Mouse (Mus musculus) kidney, adult 18-20 months (tissue): ENCODE data around the gene Trmu.
"Not testable (repeated sequence)": the region's sequence is repeated elsewhere in the genome, so short reads cannot be mapped to it uniquely, and the experiment has no call there.

Experiments
- DNase-seq: peaks from one replicate; pipeline ENCODE4 v3.0.0; 2021

The Trmu gene

GRCm38 (mm10) chr15:85878848-85879497 is at the start of gene Trmu:
TSS of gene Trmu (plus strand) at chr15:85879312.
- DNase-seq: peak; percentile 93

GRCm38 (mm10) chr15:85829470-85829869 is 49.6 kb upstream of the Trmu start:
- DNase-seq: no peak

- DNase-seq: peak; percentile 90
Observed at GRCm38 (mm10) chr15:85831954-85832590, 47.0 kb upstream of the Trmu start, which contains the start of gene Ttc38. TSS of gene Ttc38 (plus strand) at chr15:85832306.

DNA sequence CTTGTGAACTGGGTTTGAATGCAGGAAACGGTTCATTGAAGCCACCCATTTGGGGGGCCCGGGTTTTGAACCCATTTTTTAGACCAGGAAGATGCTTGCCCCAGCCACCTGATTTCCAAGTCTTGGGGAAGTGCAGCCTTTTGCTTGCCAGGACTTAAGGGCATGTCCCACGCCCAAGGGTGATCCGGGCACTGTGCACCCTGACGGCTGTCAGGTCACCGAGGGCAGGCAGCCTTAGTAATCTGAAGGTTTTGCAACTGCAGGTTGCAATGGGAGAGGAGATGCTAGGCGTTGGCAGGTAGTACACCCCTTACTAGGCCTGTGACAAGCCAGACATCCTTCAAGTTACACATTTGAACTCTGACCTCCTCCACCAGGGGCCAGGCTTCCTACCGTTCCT is 46.5 kb upstream of the Trmu start:
- DNase-seq: no peak

DNA sequence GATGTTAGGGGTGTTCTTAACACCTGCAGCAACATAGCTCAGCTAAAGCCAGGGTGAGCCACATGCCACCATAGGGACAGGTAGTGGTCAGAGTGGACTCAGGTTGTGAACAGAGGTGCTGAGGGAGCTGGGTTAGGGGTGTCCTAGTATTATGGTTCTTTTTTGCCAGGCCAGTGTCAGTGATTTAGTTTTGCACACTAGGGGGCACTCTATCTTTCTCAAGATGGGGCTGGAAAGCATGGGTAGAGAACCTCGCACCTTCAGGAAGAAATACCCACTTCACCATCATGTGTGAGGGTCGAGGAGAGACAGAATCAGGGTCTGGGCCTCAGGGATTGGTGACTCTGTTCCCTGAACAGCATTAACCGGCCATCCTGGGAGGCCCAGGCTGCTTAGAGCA is 43.8 kb upstream of the Trmu start:
- no peak for DNase-seq

DNA sequence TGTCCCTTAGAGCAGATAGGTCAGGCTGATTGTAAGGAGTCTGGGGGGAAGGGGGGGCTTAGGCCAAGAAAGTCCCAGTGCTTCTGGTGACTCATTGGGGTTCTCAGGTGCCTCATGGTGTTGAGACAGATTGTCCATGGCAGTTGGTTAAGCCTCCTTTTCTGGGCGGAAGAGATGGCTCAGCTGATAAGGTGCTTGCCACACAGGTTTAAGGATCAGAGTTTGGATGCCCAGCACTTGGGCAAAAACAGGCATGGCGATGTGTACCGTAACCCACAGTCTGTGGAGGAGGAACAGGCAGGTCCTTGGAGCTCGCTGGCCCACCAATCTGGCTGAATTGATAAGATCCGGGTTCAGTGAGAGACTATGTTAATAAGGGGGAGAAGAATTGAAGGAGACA is 42.2 kb upstream of the Trmu start:
- no peak for DNase-seq

GRCm38 (mm10) chr15:85840983-85841382 is 38.1 kb upstream of the Trmu start:
- DNase-seq: no peak

GRCm38 (mm10) chr15:85841796-85842360 is 37.2 kb upstream of the Trmu start:
- peak; percentile 59 for DNase-seq

DNA sequence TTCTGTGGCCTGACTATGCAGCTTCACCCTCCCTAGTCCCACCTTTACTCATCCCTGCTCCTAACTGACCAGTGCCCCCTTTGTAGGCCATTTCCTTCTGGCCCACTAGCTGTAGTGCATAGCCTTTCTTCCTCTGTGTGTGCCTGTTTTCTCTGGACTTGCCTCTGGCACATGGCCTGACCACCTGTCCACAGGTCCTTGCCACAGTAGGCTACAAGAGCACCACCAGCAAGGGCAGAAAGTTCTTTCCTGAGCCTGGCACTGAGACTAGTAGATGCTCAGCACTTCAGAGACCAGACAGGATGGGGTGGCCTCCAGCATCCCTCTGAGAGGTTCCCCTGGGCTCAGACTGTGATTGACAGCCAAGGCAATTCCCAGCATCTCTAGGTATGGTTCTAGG is 34.0 kb upstream of the Trmu start:
- DNase-seq: no peak

DNA sequence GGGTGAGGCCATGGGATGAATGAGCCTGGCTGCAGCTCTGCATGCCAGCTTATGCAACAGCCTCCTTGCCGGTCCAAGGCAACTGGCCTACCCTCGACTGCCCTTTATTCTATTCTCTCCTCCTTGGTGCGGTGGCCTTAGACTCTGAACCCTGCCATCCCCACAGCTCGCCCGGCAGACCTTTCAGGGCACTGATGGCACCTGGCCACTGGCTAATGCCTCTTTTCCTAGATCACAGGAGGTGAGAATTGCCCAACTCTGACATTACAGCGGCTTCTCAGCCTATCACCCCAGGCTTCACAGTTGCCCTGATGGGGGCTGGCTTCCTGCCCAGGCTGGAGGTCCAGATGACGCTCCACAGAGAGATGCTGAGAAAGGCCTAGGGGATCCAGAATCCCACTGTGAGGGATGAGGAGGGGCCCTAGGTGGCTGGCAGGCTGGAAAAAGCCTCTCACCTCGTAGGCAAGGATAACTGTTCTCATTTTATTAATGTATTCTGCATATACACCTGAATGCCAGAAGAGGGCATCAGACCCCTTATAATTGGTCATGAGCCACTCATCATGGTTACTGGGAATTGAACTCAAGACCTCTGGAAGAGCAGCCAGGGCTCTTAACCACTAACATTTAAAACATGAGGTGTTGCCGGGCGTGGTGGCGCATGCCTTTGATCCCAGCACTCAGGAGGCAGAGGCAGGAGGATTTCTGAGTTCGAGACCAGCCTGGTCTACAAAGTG is 27.3 kb upstream of the Trmu start:
- DNase-seq: peak; percentile 43

- DNase-seq: no peak
Observed at GRCm38 (mm10) chr15:85858980-85859489, 20.1 kb upstream of the Trmu start.

DNA sequence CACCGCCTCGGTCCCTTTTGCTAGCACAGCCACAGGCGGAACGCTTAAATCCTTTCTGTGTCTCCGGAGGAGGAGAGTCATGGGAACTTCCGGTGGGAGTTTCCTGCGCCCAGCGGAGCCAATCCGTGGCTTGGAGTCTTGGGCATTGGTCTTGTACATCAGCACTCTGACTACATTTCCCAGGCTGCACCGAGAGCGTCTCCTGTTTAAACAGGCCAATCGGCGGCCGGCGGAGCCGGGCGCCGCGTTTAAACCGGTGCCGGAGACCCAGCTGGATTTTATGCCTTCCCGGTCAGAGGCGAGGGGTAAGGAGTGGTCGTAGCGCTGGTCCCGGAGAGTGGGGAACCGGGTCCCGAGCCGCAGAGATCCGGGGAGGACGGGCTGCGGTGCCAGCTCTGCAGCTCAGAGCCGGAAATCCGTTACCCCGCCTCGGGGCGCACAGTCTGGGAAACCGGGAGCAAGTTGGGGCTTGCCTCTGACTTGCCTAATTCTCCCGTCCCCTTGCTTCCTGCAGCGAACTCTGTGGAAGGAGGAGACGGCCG is 19.6 kb upstream of the Trmu start, which contains the start of gene Gtse1:
Gene Gtse1, plus strand, starts transcription at position 256 of the 542 bp plus-strand sequence.
- peak; percentile 93 for DNase-seq

GRCm38 (mm10) chr15:85865913-85866312 is 13.2 kb upstream of the Trmu start:
- not testable (repeated sequence) for DNase-seq

DNA sequence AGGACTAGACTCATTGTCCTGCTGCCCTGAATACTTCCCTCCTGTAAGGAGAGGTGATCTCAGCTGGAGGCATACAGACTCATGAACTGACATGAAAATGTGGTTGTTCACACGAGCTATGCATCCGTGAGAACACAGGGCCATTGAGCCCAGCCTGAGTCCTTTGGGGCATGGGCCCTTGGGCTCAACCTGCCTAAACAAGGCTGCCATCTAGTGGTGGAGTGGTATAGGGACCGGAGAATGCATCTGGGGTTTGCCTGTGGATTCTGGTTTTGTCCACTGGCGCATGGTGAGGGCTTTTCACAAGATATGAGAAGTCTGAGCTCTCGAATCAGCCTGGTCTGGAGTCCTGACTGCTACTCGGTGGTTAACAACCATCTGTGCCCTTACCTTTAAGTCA is 11.4 kb upstream of the Trmu start:
- peak; percentile 70 for DNase-seq

- DNase-seq: peak; percentile 52
Observed at GRCm38 (mm10) chr15:85877336-85877735, 1.8 kb upstream of the Trmu start.

DNA sequence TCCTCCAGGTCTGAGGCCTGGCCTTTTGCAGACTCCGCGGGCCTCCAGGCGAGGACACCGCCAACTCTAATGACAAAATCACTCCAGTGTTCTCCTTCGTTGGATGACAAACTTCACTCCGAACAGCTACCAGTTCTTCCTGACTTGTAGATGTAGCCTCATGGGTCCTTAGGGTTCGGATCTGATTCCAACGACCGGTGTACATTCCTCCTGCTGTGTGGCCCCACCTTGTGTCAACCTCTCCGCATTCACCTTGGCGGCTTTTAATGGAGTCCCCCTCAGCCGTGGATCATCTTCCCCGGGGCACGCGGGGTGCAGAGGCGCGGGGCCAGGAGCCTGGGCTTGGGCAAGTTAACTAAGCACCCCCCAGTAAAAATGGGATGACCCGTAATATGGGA is 385 bp downstream of the Trmu start:
- DNase-seq: no peak

- no peak for DNase-seq
Observed at GRCm38 (mm10) chr15:85885606-85886005, 6.5 kb downstream of the Trmu start.

- DNase-seq: no peak
Observed at GRCm38 (mm10) chr15:85889235-85889634, 10.1 kb downstream of the Trmu start.

- DNase-seq: no peak
Observed at GRCm38 (mm10) chr15:85891971-85892370, 12.9 kb downstream of the Trmu start.

DNA sequence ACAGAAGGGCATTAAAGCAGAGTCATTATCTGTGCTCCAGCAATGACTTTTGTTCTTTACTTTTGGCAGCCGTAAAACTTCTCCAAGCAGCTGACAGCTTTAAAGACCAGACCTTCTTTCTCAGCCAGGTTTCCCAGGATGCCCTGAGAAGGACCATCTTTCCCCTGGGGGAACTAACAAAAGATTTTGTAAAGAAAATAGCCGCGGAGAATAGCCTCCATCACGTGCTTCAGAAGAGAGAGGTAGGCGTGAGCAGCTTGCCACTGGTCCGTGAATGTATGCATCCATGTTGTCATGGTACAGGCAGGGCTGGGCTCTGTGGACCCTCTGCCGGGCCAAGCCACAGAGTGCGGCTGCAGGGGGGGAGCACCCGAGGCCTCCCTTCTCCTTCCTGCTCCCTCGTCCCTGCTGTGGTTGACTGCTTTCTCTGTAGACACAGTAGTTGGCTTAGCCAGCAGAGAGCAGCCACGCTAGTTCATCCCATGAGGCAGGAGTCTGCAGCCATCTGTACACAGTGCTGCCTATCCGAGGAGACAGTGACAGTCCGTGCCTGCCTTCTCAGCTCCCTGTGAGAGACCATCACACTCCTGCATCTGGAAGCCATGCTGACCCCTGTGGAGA is 13.5 kb downstream of the Trmu start:
- DNase-seq: no peak

DNA sequence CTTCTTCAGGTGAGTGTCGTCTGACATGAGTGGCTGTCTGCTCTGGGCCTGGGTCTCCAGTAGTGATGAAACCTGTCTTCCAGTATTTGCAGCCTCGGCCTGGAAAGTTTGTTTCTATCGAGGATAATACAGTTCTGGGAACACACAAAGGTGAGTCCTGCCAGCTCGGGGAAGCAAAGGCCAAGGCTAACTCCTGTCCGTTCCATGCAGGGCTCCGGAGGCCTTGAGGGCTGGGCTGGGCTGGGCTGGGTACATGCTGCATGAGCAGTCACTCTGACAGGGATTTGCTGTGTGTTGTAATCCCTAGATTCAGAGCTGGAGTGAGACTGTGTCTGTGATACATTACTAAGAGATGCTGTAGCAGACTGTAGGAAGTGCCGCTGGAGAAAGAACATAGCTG is 14.8 kb downstream of the Trmu start:
- no peak for DNase-seq

- DNase-seq: peak; percentile 84
Observed at GRCm38 (mm10) chr15:85896284-85896683, 17.2 kb downstream of the Trmu start.

GRCm38 (mm10) chr15:85897113-85897512 is 18.0 kb downstream of the Trmu start:
- no peak for DNase-seq
